Mouse (Mus musculus) G1E (cell line): ENCODE measurements around the gene Zhx3.

Source experiments
- CTCF ChIP-seq: IDR thresholded peaks from 2 replicates; pipeline ENCODE4 v1.5.1; 2012; ENCODE audit warnings: low read depth, low read length, inconsistent platforms, mixed read lengths
- GATA1 ChIP-seq: IDR thresholded peaks from 2 replicates; pipeline ENCODE4 v1.6.1; 2012; ENCODE audit warnings: borderline replicate concordance, low read length, inconsistent platforms, mixed read lengths

DNA sequence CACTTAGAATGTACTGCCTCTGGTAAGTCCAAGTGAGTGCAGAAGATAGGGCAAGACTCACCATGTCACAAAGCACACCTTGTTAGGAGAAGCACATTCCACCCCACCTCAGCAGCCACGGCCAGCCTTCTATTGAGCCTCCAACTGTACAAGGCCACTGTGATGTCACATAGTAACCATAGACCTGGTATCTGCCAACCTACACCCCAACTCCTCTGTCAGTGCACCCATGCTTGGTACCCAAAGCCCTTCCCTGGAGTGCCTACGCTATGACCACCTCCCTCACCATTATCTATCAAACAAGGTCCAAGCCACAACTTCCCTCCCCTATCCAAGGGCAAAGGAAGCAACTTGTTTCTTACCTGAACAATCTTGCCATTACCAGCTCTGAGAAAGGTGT is 103.8 kb downstream of the Zhx3 start:
- TF ChIP-seq GATA1 (no peak), CTCF (no peak)
